Mouse (Mus musculus): ENCODE data around the gene Pex14. TPM values are rescaled to one million over a fixed set of nuclear protein-coding genes. Genes with fewer than 3 reads are reported as not detected.

Pex14 gene
- polyA plus RNA-seq, 1 experiment: 40.1 TPM

- TF ChIP-seq FLI1 (IDR thresholded peaks at IDR 0.05; ENCODE audit: low read length) (no peak), GATA1 (IDR thresholded peaks at IDR 0.05; ENCODE audit: borderline replicate concordance, low read length) (no peak)
- Histone ChIP-seq H3K9me3 (no peaks in the 10 kb centered on the region), H3K4me1 (peaks cover 5% of the 10 kb centered on the region), H3K36me3 (replicated peaks; ENCODE audit: low read length) (no peaks in the 10 kb centered on the region), H3K27me3 (replicated peaks) (peaks cover 89% of the 10 kb centered on the region), H3K4me3 (replicated peaks) (no peak overlapping the region)
Observed at GRCm38 (mm10) chr4:148928876-148929275, 170.8 kb downstream of the Pex14 start.

- no peak overlapping the region for H3K4me3 ChIP-seq (replicated peaks)
- peaks cover 5% of the 10 kb centered on the region for H3K4me1 ChIP-seq
- H3K9me3 ChIP-seq: no peaks in the 10 kb centered on the region
- H3K27me3 ChIP-seq (replicated peaks): peaks cover 91% of the 10 kb centered on the region
- H3K36me3 ChIP-seq (replicated peaks; ENCODE audit: low read length): no peaks in the 10 kb centered on the region
- no peak for TF ChIP-seq GATA1 (IDR thresholded peaks at IDR 0.05; ENCODE audit: borderline replicate concordance, low read length)
- TF ChIP-seq FLI1 (IDR thresholded peaks at IDR 0.05; ENCODE audit: low read length): no peak
Observed at GRCm38 (mm10) chr4:148928316-148928715, 171.4 kb downstream of the Pex14 start.

GRCm38 (mm10) chr4:148926459-148926858, 173.2 kb downstream of the Pex14 start:
- H3K36me3 ChIP-seq (replicated peaks; ENCODE audit: low read length): no peaks in the 10 kb centered on the region
- no peaks in the 10 kb centered on the region for H3K9me3 ChIP-seq
- peaks cover 5% of the 10 kb centered on the region for H3K4me1 ChIP-seq
- TF ChIP-seq FLI1 (IDR thresholded peaks at IDR 0.05; ENCODE audit: low read length) (no peak), GATA1 (IDR thresholded peaks at IDR 0.05; ENCODE audit: borderline replicate concordance, low read length) (no peak)
- peaks cover 90% of the 10 kb centered on the region for H3K27me3 ChIP-seq (replicated peaks)
- H3K4me3 ChIP-seq (replicated peaks): no peak overlapping the region

- TF ChIP-seq GATA1 (IDR thresholded peaks at IDR 0.05; ENCODE audit: borderline replicate concordance, low read length) (no peak), FLI1 (IDR thresholded peaks at IDR 0.05; ENCODE audit: low read length) (no peak)
- no peaks in the 10 kb centered on the region for H3K9me3 ChIP-seq
Observed at GRCm38 (mm10) chr4:148925589-148926359, 173.9 kb downstream of the Pex14 start.

GRCm38 (mm10) chr4:148923976-148924375, 175.7 kb downstream of the Pex14 start:
- Histone ChIP-seq H3K4me1 (peaks cover 5% of the 10 kb centered on the region), H3K36me3 (replicated peaks; ENCODE audit: low read length) (no peaks in the 10 kb centered on the region), H3K9me3 (no peaks in the 10 kb centered on the region), H3K27me3 (replicated peaks) (peaks cover 90% of the 10 kb centered on the region), H3K4me3 (replicated peaks) (no peak overlapping the region)
- no peak for TF ChIP-seq FLI1 (IDR thresholded peaks at IDR 0.05; ENCODE audit: low read length)

More at GRCm38 (mm10) chr4:148925589-148926359, 173.9 kb downstream of the Pex14 start:
- H3K27me3 ChIP-seq (replicated peaks): peaks cover 89% of the 10 kb centered on the region
- no peak overlapping the region for H3K4me3 ChIP-seq (replicated peaks)
- H3K36me3 ChIP-seq (replicated peaks; ENCODE audit: low read length): no peaks in the 10 kb centered on the region
- H3K4me1 ChIP-seq: peaks cover 5% of the 10 kb centered on the region

- H3K27me3 ChIP-seq (replicated peaks): peaks cover 90% of the 10 kb centered on the region
- no peaks in the 10 kb centered on the region for H3K36me3 ChIP-seq (replicated peaks; ENCODE audit: low read length)
Observed at GRCm38 (mm10) chr4:148923414-148923813, 176.3 kb downstream of the Pex14 start.

GRCm38 (mm10) chr4:148922221-148922700, 177.4 kb downstream of the Pex14 start:
- H3K36me3 ChIP-seq (replicated peaks; ENCODE audit: low read length): no peaks in the 10 kb centered on the region
- H3K9me3 ChIP-seq: no peaks in the 10 kb centered on the region

More at GRCm38 (mm10) chr4:148923414-148923813, 176.3 kb downstream of the Pex14 start:
- Histone ChIP-seq H3K4me1 (peaks cover 4% of the 10 kb centered on the region), H3K4me3 (replicated peaks) (no peak overlapping the region), H3K9me3 (no peaks in the 10 kb centered on the region)
- TF ChIP-seq FLI1 (IDR thresholded peaks at IDR 0.05; ENCODE audit: low read length) (no peak), GATA1 (IDR thresholded peaks at IDR 0.05; ENCODE audit: borderline replicate concordance, low read length) (no peak)

GRCm38 (mm10) chr4:148920610-148921009, 179.1 kb downstream of the Pex14 start:
- Histone ChIP-seq H3K36me3 (replicated peaks; ENCODE audit: low read length) (no peaks in the 10 kb centered on the region), H3K4me3 (replicated peaks) (no peak overlapping the region), H3K9me3 (no peaks in the 10 kb centered on the region), H3K27me3 (replicated peaks) (peaks cover 87% of the 10 kb centered on the region), H3K4me1 (no peaks in the 10 kb centered on the region)
- no peak for TF ChIP-seq GATA1 (IDR thresholded peaks at IDR 0.05; ENCODE audit: borderline replicate concordance, low read length)
- no peak for TF ChIP-seq FLI1 (IDR thresholded peaks at IDR 0.05; ENCODE audit: low read length)

More at GRCm38 (mm10) chr4:148922221-148922700, 177.4 kb downstream of the Pex14 start:
- no peak overlapping the region for H3K4me3 ChIP-seq (replicated peaks)
- TF ChIP-seq GATA1 (IDR thresholded peaks at IDR 0.05; ENCODE audit: borderline replicate concordance, low read length): no peak
- TF ChIP-seq FLI1 (IDR thresholded peaks at IDR 0.05; ENCODE audit: low read length): no peak
- H3K27me3 ChIP-seq (replicated peaks): peaks cover 92% of the 10 kb centered on the region
- H3K4me1 ChIP-seq: no peaks in the 10 kb centered on the region

GRCm38 (mm10) chr4:148918707-148919447, 180.8 kb downstream of the Pex14 start:
- Histone ChIP-seq H3K4me1 (no peaks in the 10 kb centered on the region), H3K27me3 (replicated peaks) (peaks cover 87% of the 10 kb centered on the region), H3K9me3 (no peaks in the 10 kb centered on the region), H3K36me3 (replicated peaks; ENCODE audit: low read length) (no peaks in the 10 kb centered on the region), H3K4me3 (replicated peaks) (no peak overlapping the region)
- TF ChIP-seq FLI1 (IDR thresholded peaks at IDR 0.05; ENCODE audit: low read length) (no peak), GATA1 (IDR thresholded peaks at IDR 0.05; ENCODE audit: borderline replicate concordance, low read length) (no peak)

- Histone ChIP-seq H3K4me3 (replicated peaks) (no peak overlapping the region), H3K4me1 (no peaks in the 10 kb centered on the region), H3K36me3 (replicated peaks; ENCODE audit: low read length) (no peaks in the 10 kb centered on the region), H3K27me3 (replicated peaks) (peaks cover 90% of the 10 kb centered on the region), H3K9me3 (no peaks in the 10 kb centered on the region)
- no peak for TF ChIP-seq GATA1 (IDR thresholded peaks at IDR 0.05; ENCODE audit: borderline replicate concordance, low read length)
- TF ChIP-seq FLI1 (IDR thresholded peaks at IDR 0.05; ENCODE audit: low read length): no peak
Observed at GRCm38 (mm10) chr4:148915849-148916248, 183.8 kb downstream of the Pex14 start.
